Mouse (Mus musculus) left cerebral cortex, postnatal 10 days (tissue): ENCODE results near the gene Gm20388. TPM values are rescaled to one million over a fixed set of nuclear protein-coding genes. Genes with fewer than 3 reads are reported as not detected.
A peak's percentile ranks its signal among the peaks of the same experiment; 100 is the strongest.

Experiments used
- DNase-seq, 2 experiments: peaks; one replicate each; pipeline ENCODE4 v3.0.0; 2021 to 2022; ENCODE audit warnings: low spot score in 2 of 2, mixed read lengths in 1 of 2; ENCODE audit errors: extremely low spot score in 1 of 2
- intact Hi-C: fragments of 180-260 bp; cut with DNase I; formaldehyde crosslinking; loops from one replicate; pipeline ENCODE4 v1.15.1; 2025
- total RNA-seq, 2 experiments: library from RNA; stranded (reverse); gene quantifications; 2 replicates each; pipeline ENCODE4 v1.2.3; 2021

The Gm20388 gene
- total RNA-seq, 2 experiments from 2014 or later: 4.4 to 9.0 TPM

- DNase-seq: no peak
- intact Hi-C loops: loop anchor here (5.0 kb wide), 1 partner anchor 298 kb away; no protein-coding TSS in a partner anchor
Observed at GRCm38 (mm10) chr8:122274651-122275391, 2364.2 kb downstream of the Gm20388 start.

- DNase-seq: no peak
- intact Hi-C loops: no loop called here
Observed at GRCm38 (mm10) chr8:122276308-122276707, 2365.7 kb downstream of the Gm20388 start.

GRCm38 (mm10) chr8:122277204-122277995 lies 2366.8 kb downstream of the Gm20388 start:
- DNase-seq: no peak
- intact Hi-C loops: no loop called here

- intact Hi-C loops: no loop called here
- DNase-seq: no peak
Observed at GRCm38 (mm10) chr8:122280156-122280555, 2369.5 kb downstream of the Gm20388 start.

- intact Hi-C loops: no loop called here
- peak in 1 of 2 experiments; percentile 55 for DNase-seq
Observed at GRCm38 (mm10) chr8:122280588-122281316, 2370.1 kb downstream of the Gm20388 start.

GRCm38 (mm10) chr8:122281317-122282034 lies 2370.8 kb downstream of the Gm20388 start:
- DNase-seq: peak; percentile 98 to 99
- intact Hi-C loops: no loop called here

- intact Hi-C loops: no loop called here
- no peak for DNase-seq
Observed at GRCm38 (mm10) chr8:122282035-122282358, 2371.4 kb downstream of the Gm20388 start, which contains the start of gene Zfpm1. Gene Zfpm1 (plus strand): TSS chr8:122282141.

- intact Hi-C loops: no loop called here
- peak in 1 of 2 experiments; percentile 66 for DNase-seq
Observed at GRCm38 (mm10) chr8:122282501-122283355, 2372.1 kb downstream of the Gm20388 start.

GRCm38 (mm10) chr8:122283356-122284202 lies 2372.9 kb downstream of the Gm20388 start:
- DNase-seq: peak in 1 of 2 experiments; percentile 88
- intact Hi-C loops: no loop called here

- intact Hi-C loops: no loop called here
- DNase-seq: peak in 1 of 2 experiments; percentile 76
Observed at GRCm38 (mm10) chr8:122284203-122284658, 2373.6 kb downstream of the Gm20388 start.

- intact Hi-C loops: no loop called here
- DNase-seq: no peak
Observed at GRCm38 (mm10) chr8:122284659-122285261, 2374.1 kb downstream of the Gm20388 start.

- no peak for DNase-seq
- intact Hi-C loops: no loop called here
Observed at GRCm38 (mm10) chr8:122285727-122286126, 2375.1 kb downstream of the Gm20388 start.

GRCm38 (mm10) chr8:122286899-122287298 lies 2376.3 kb downstream of the Gm20388 start:
- DNase-seq: no peak
- intact Hi-C loops: no loop called here

- intact Hi-C loops: no loop called here
- DNase-seq: no peak
Observed at GRCm38 (mm10) chr8:122287742-122288141, 2377.1 kb downstream of the Gm20388 start.

GRCm38 (mm10) chr8:122288344-122288743 lies 2377.7 kb downstream of the Gm20388 start:
- no peak for DNase-seq
- intact Hi-C loops: no loop called here

GRCm38 (mm10) chr8:122291075-122291474 lies 2380.4 kb downstream of the Gm20388 start:
- intact Hi-C loops: no loop called here
- no peak for DNase-seq

GRCm38 (mm10) chr8:122291549-122291948 lies 2380.9 kb downstream of the Gm20388 start:
- DNase-seq: no peak
- intact Hi-C loops: no loop called here
